Mouse (Mus musculus): Measurements from ENCODE around the gene Il11ra1. TPM values are rescaled to one million over a fixed set of nuclear protein-coding genes. Genes with fewer than 3 reads are reported as not detected.

The Il11ra1 gene
- polyA plus RNA-seq (2017; shearing (Covaris generic)), result 7.8 TPM

GRCm38 (mm10) chr4:41699783-41700182, at the start of gene Il11ra1:
Gene Il11ra1 (plus strand): TSS chr4:41699989.

DNA sequence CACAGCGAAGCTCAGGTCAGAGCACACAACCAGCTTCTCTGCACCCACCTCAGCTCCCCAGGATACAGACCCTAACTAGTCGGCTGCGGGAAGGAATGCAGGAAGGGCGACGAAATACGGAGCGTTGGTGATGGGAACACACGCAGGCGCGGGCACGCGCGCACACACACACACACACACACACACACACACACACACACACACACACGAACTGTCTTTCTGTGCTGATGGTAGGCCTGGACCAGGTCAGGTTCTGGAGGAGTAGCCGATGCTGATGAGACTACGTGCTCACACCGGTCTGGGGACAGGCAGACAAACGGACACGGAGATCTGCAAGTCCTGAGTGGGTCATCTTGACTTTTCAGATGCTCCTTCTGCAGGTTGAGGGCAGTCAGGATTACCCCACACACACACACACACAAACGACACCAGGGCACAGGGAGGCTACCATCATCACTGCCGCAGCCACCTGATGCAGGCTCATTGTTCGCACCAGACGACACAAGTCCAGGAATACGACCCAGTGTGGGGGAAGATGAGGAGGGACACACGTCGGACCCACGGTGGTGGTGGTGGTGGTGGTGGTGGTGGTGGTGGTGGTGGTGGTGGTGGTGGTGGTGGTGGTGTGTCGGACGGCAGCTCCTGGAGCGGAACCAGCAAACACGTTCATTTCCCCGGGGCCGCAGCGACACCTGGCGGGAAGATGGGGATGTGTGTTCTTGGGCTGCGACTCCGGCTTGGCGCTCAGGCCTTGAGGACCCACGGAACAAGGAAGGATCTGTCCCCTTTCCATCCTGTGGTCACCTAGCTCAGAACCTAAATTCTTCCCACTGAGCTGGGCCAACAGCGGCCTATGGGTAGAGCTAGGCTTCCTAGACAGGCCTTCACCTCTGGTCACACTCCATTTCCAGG, 2.6 kb upstream of the Il11ra1 start, which contains the start of gene Cntfr:
Gene Cntfr (minus strand): TSS at position 160 of the 912 bp plus-strand sequence.

DNA sequence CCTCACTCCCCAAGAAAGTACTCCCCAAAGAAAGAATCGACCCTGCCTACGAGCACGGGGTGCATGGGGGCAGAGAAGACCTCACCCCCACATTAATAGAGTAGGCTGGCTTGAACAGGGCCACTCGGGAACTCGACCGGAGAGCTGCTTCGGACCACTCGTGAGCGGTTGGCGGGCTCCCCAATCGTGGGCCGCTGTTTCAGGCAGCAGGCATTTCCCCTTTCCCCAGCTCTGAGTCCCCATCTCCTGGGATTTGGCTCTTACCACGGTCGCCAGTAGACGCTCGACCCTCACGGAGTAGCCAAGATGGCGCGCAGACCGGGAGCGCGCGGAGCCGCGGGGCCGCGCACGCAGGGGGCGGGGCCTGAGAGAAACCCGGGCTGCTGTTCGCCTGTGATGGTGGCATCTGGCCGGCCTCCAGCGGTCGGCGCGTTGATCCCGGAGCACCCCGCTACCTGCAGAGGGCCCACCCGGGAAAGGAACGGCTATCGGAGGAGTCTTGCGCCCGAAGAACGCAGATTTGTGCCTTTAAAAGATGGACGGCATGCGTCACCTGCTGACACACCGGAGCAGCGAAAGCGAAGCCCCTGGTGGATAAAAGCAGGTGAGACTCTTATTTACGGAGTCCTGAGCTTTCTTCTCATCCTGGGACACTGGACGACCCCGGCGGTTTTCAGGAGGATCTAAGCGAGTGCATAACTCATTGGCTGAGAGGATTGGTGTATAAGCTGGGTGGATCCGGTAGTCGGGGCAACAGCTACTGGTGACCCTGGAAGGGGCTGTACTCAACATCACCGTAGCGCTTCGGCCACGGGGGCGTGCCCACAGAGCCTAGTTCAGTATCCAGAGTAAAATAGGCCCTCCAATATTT, 13.6 kb downstream of the Il11ra1 start, which contains the start of gene Rpp25l:
Gene Rpp25l (minus strand): TSS at position 338 of the 871 bp plus-strand sequence.

GRCm38 (mm10) chr4:41722918-41723351, 23.1 kb downstream of the Il11ra1 start, which contains the start of gene Dctn3:
Gene Dctn3 (minus strand): TSS chr4:41723170.

GRCm38 (mm10) chr4:41731052-41731765, 31.4 kb downstream of the Il11ra1 start, which contains the start of gene Arid3c:
Gene Arid3c (minus strand): TSS chr4:41731142.

DNA sequence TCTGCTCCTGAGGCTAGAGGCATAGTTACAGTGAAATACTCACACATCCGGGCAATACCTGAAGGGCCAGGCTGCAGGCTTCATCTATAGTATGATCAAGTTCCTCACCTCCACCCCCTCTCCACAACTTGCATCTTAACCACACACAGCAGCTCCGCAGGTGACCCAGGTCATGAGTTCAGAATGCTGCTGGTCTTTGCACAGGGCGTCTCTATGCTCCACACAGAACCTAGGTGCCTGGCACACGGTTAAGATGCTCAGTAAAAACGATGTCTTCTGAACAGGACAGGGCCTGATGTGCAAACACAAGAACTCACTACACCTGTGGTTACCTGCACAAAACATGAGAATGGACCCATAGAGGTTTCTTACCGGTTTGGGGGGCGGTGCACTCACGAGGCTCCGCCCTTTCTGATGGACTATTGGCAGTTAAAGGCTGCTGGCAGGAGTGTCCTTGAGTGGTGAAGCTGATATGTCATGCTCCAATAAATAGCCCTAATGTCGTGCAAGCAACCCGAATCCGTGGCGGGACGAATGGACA, 55.1 kb downstream of the Il11ra1 start, which contains the start of gene Galt:
Gene Galt (plus strand): TSS at position 432 of the 541 bp plus-strand sequence.

DNA sequence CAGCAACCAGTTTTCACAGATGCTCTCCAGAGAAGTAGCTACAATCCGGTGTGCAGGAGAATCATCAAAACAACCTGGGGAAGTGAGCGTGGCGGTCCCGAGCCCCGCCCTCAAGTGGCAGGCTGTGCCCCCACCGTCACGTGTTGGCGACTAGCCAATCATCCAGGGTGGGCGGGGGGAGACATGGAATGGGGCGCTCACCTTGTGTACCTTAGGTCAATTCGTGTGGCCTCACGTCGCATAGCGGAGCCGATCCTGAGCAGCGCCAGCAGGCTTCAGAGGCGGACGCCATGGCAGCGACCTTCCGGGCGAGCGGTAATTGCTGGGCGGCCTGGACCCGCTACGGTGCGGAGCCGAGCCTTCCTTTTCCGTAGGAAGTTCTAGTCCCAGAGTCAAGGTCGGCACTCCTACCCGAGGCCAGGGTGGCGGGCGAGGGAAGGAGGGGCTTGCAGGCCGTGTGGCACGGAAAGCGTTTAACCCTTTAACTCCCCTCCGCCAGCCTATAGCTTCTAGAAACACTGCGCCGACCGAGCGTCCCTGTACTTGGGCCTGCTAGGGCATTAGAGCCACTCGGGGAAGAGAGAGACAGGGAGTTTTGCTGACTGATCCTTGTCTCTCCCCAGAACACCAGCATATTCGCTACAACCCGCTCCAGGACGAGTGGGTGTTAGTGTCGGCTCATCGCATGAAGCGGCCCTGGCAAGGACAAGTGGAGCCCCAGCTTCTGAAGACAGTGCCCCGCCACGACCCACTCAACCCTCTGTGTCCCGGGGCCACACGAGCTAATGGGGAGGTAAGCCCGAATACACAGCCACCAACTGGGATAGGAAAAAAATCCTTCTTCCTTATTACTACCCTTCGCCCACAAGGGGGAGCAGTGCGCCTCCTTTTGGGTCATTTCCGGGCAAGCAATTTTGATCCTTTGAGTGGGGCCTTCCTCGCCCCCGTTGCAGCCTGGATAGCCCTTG, 55.8 kb downstream of the Il11ra1 start, which contains the start of gene Sigmar1:
Gene Sigmar1 (minus strand): TSS at position 820 of the 968 bp plus-strand sequence.

DNA sequence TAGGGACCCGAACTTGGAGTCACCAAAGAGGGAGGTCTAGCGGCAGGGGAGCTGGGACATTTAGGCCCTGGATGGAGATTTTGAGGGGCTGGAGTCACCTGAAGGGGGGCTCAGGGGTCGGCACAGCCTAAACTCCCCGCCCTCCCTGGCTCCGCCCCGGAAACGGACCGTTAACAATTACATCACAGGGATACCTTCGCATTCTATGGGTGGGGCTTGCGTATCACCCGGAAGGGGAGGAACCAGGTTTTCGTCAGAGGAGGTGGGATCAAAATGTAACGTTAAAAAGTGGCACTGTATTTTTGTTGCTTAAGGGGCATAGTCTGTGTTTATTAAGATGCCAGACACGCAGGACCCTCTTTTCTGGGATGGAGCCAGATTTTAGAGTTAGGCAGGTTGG, 74.2 kb downstream of the Il11ra1 start, which contains the start of gene Ccl27a:
Gene Ccl27a (minus strand): TSS at position 246 of the 400 bp plus-strand sequence.

Other genes starting within 250 kb of the Il11ra1 start
- 1.0 TPM for gene Kif24, start 235.1 kb upstream of the Il11ra1 start, polyA plus RNA-seq (2017; shearing (Covaris generic))
- gene Nudt2, start 234.8 kb upstream of the Il11ra1 start, polyA plus RNA-seq (2017; shearing (Covaris generic)), result 17.3 TPM
- not detected for gene AI464131, start 196.9 kb upstream of the Il11ra1 start, polyA plus RNA-seq (2017; shearing (Covaris generic))
- not detected for gene 1110017D15Rik, start 182.7 kb upstream of the Il11ra1 start, polyA plus RNA-seq (2017; shearing (Covaris generic))
- 2.9 TPM for gene Fam219a, start 130.5 kb upstream of the Il11ra1 start, polyA plus RNA-seq (2017; shearing (Covaris generic))
- gene Dnaic1, start 130.2 kb upstream of the Il11ra1 start, polyA plus RNA-seq (2017; shearing (Covaris generic)), result not detected
- gene Enho, start 59.7 kb upstream of the Il11ra1 start, polyA plus RNA-seq (2017; shearing (Covaris generic)), result not detected
- not detected for gene Cntfr, start 2.9 kb upstream of the Il11ra1 start, polyA plus RNA-seq (2017; shearing (Covaris generic))
- 40.9 TPM for gene Rpp25l, start 13.5 kb downstream of the Il11ra1 start, polyA plus RNA-seq (2017; shearing (Covaris generic))
- gene Dctn3, start 23.2 kb downstream of the Il11ra1 start, polyA plus RNA-seq (2017; shearing (Covaris generic)), result 119 TPM
- gene Arid3c, start 31.2 kb downstream of the Il11ra1 start, polyA plus RNA-seq (2017; shearing (Covaris generic)), result not detected
- 70.0 TPM for gene Galt, start 55.2 kb downstream of the Il11ra1 start, polyA plus RNA-seq (2017; shearing (Covaris generic))
- gene Sigmar1, start 56.2 kb downstream of the Il11ra1 start, polyA plus RNA-seq (2017; shearing (Covaris generic)), result 44.7 TPM
- gene Ccl27a, start 74.3 kb downstream of the Il11ra1 start, polyA plus RNA-seq (2017; shearing (Covaris generic)), result 6.1 TPM
- gene Gm21541, start 203.6 kb downstream of the Il11ra1 start, polyA plus RNA-seq (2017; shearing (Covaris generic)), result not detected
- 0.78 TPM for gene Gm20878, start 241.6 kb downstream of the Il11ra1 start, polyA plus RNA-seq (2017; shearing (Covaris generic))

All from CD4-positive, CD25-positive, alpha-beta regulatory T cell (primary cell).